Mouse (Mus musculus) megakaryocyte, embryonic 14.5 days (primary cell): ENCODE results near the gene Rcn1.

ENCODE experiments used
- FLI1 ChIP-seq: IDR thresholded peaks from 2 replicates; pipeline ENCODE4 v1.6.1; 2012; ENCODE audit warnings: low read length, inconsistent platforms, mixed read lengths
- GATA1 ChIP-seq: IDR thresholded peaks from 3 replicates; pipeline ENCODE4 v1.6.1; 2012; ENCODE audit warnings: mixed read lengths, low read length, inconsistent platforms, borderline replicate concordance

- no peak for TF ChIP-seq GATA1
- TF ChIP-seq FLI1: no peak
Measured at GRCm38 (mm10) chr2:105390653-105391413, 8.3 kb downstream of the Rcn1 start.
